Mouse (Mus musculus) lung, postnatal 0 days (tissue): ENCODE measurements around the gene Naa16. TPM values are rescaled to one million over a fixed set of nuclear protein-coding genes. Genes with fewer than 3 reads are reported as not detected.

Experiments used
- ATAC-seq: fragments of 200-750 bp; cut with Nextera tagmentation; 2 replicates; pipeline ENCODE4 v1.8.0; 2017; ENCODE audit warnings: moderate library complexity
- DNase-seq: peaks from one replicate; pipeline ENCODE4 v3.0.0-alpha.2; 2016; ENCODE audit warnings: low spot score
- H3K27ac ChIP-seq: fragments of 300-500 bp; sonication (generic); 2 replicates; pipeline ENCODE4 v1.5.1; 2014; ENCODE audit warnings: antibody characterized with exemption, mild to moderate bottlenecking, low read length, mixed read lengths
- H3K27me3 ChIP-seq: fragments of 300-500 bp; sonication (generic); replicated peaks from 2 replicates; pipeline ENCODE4 v1.6.1; 2014; ENCODE audit warnings: low read length, mixed read lengths; ENCODE audit not compliant: insufficient read depth
- H3K36me3 ChIP-seq: fragments of 300-500 bp; sonication (generic); 2 replicates; pipeline ENCODE4 v1.6.1; 2014; ENCODE audit warnings: low read length, mixed read lengths; ENCODE audit not compliant: insufficient read depth
- H3K4me1 ChIP-seq: fragments of 300-500 bp; sonication (generic); 2 replicates; pipeline ENCODE4 v1.6.1; 2014; ENCODE audit warnings: antibody characterized with exemption, low read depth, low read length, mixed read lengths; ENCODE audit not compliant: insufficient read depth
- H3K4me2 ChIP-seq: fragments of 300-500 bp; sonication (generic); replicated peaks from 2 replicates; pipeline ENCODE4 v1.6.1; 2014; ENCODE audit warnings: low read depth, mild to moderate bottlenecking, low read length, moderate library complexity, mixed read lengths
- H3K4me3 ChIP-seq: fragments of 300-500 bp; sonication (generic); 2 replicates; pipeline ENCODE4 v1.5.1; 2014; ENCODE audit warnings: low read depth, low read length
- H3K9ac ChIP-seq: fragments of 300-500 bp; sonication (generic); replicated peaks from 2 replicates; pipeline ENCODE4 v1.6.1; 2014; ENCODE audit warnings: low read depth, mild to moderate bottlenecking
- H3K9me3 ChIP-seq: fragments of 300-500 bp; sonication (generic); 2 replicates; pipeline ENCODE4 v1.6.1; 2016; ENCODE audit warnings: low read length, mixed read lengths
- CTCF ChIP-seq: IDR thresholded peaks from 2 replicates; pipeline ENCODE4 v1.5.1; 2016; ENCODE audit warnings: antibody characterized with exemption, mild to moderate bottlenecking
- EP300 ChIP-seq: IDR thresholded peaks from 2 replicates; pipeline ENCODE4 v1.6.1; 2016; ENCODE audit warnings: antibody characterized with exemption, mild to moderate bottlenecking, control low read depth
- WGBS: fragments of 180-500 bp; shearing (Covaris S2); extraction: QIAGEN DNeasy Blood & Tissue Kit; methylation state at CpG from one replicate; pipeline ENCODE4 v1.1.7; 2014; 5-methylcytosine and 5-hydroxymethylcytosine counted together
- polyA plus RNA-seq: library from polyadenylated mRNA; unstranded; fragments of >200 nt; fragmentation: Nextera tagmentation; extraction: Ambion mirVana; gene quantifications from 2 replicates; pipeline ENCODE4 v1.2.1, GENCODE M21; 2015

Gene Naa16
- polyA plus RNA-seq, 1 experiment from 2014 or later = 24.0 TPM

DNA sequence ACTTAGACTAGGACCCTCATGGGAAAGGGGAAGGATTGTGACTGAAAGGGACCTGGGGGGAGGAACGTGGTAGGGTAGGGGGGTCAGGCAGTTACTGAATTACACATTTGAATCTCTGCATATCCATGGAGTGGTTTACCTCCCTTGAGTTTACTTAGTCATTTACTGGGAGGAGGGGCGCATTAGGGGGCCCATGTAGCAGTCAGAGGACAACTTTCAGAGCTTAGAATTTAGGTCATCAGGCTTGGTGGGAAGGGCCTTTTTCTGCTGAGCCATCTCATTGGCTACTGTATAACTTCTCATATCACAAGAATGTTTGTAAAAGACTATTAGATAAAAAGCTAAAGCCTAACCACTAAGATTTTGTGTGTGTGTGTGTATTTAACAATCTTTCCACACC lies 20.1 kb upstream of the Naa16 start:
- no peaks in the 10 kb centered on the region for H3K27me3 ChIP-seq
- 0 out of 2 replicates have a peak, but pooled peaks have one; percentile 25 for ATAC-seq
- H3K4me3 ChIP-seq = no peak overlapping the region
- no peak for DNase-seq
- no peak overlapping the region for H3K27ac ChIP-seq
- no peaks in the 10 kb centered on the region for H3K4me1 ChIP-seq
- H3K36me3 ChIP-seq = 0 out of 2 replicates have a peak, but pooled peaks cover 7% of the 10 kb centered on the region
- TF ChIP-seq CTCF (no peak), EP300 (no peak)
- H3K9ac ChIP-seq = no peak overlapping the region
- H3K4me2 ChIP-seq = no peak overlapping the region
- WGBS = 55% methylated on average over 2 of the region's 2 CpGs
- no peaks in the 10 kb centered on the region for H3K9me3 ChIP-seq

DNA sequence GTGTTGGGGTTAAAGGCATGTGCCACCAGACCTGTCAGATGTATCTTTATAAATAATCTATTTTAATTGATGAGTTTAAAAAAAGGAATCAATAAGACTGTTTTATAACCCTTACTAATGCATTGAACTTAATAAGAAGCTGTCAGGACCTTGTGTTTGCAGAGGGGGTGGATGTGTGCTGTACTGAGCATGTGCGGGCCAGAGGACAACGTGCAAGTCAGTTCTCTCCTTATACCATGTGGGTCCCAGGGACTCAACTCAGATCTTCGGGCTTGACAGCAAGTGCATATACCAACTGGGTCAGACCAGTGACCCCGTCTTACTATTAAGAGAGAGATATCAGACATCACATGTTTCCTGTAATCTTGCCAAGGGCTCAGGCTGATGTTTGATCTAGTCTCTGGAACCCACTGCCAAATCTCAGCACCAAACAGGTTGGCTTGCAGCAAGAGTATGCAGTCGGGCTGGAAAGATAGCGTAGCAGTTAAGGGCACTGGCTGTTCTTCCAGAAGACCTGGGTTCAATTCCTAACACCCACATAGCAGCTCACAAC lies 18.8 kb upstream of the Naa16 start:
- Histone ChIP-seq H3K4me3 (no peak overlapping the region), H3K9ac (no peak overlapping the region), H3K9me3 (no peaks in the 10 kb centered on the region), H3K4me2 (no peak overlapping the region), H3K27ac (no peak overlapping the region), H3K27me3 (no peaks in the 10 kb centered on the region), H3K36me3 (0 out of 2 replicates have a peak, but pooled peaks cover 7% of the 10 kb centered on the region), H3K4me1 (no peaks in the 10 kb centered on the region)
- 78% methylated on average over 6 of the region's 6 CpGs for WGBS
- ATAC-seq (no peak), DNase-seq (no peak)
- TF ChIP-seq EP300 (no peak), CTCF (no peak)

DNA sequence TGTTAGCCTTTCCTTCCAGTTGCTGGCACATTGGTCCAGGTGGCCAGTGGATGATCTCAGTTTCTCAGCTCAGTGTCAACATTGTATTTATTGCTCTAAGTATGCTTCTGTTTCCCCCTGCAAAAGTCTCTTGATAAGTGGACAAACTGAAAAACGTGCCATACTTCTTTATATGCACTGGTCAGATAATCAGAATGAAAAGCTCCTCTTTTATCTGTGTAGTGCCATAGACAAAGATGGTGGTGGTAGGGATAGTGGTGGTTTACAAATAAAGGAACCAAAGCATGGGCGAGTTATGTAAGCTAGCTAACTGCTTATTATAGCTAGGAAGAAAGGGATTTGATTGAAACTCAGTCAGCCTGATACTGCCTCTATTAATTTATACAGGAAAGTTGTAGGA lies 17.1 kb upstream of the Naa16 start:
- TF ChIP-seq EP300 = no peak
- no peak for TF ChIP-seq CTCF
- DNase-seq (no peak), ATAC-seq (no peak)
- H3K4me1 ChIP-seq = no peaks in the 10 kb centered on the region
- H3K36me3 ChIP-seq = 0 out of 2 replicates have a peak, but pooled peaks cover 7% of the 10 kb centered on the region
- 76% methylated on average over 2 of the region's 2 CpGs for WGBS
- H3K27ac ChIP-seq = no peak overlapping the region
- H3K4me2 ChIP-seq = no peak overlapping the region
- no peaks in the 10 kb centered on the region for H3K9me3 ChIP-seq
- H3K9ac ChIP-seq = no peak overlapping the region
- H3K4me3 ChIP-seq = no peak overlapping the region
- no peaks in the 10 kb centered on the region for H3K27me3 ChIP-seq

DNA sequence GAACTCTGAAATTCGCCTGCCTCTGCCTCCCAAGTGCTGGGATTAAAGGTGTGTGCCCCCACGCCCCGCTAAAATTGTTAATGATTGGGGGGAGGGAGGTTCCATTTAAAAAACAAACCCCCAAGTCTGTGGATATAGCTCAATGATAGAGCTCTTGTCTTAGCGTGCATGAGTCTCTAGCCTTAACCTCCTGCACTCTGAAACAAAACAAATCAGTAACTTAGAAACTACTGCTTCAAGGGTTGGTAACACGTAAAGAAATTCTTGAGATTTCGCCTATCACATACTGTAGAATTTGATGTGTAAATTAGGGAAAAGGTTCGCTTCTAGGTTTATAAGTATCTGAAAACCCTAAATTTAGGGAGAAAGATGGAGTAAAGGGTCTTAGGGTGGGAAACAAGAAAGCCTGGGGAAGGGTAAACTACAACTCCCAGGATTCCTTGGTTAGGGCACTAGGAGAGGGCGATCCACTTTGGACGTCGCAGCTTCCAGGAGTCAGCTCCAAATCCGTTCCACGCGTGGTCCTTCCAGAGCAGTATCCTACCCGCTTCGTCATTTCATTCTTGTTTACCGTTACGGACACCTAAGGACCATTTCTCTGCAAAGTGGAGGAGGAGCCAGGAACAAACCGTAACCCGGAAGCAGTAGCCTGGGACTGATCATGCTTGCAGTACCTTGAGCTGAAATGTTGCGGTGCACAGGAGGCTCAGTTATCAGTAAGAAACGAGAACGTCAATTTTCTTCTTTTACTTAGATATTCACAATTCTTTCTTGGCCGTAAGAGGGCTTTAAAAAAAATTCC lies 6.9 kb upstream of the Naa16 start, which contains the start of gene Mtrf1:
TSS of gene Mtrf1 (plus strand) at position 452 of the 802 bp plus-strand sequence.
- DNase-seq (peak; percentile 80), ATAC-seq (peak; percentile 90)
- TF ChIP-seq EP300 = peak; percentile 64
- TF ChIP-seq CTCF = peak; percentile 24
- Histone ChIP-seq H3K27ac (peak within 1 kb of the TSS; percentile 85), H3K9me3 (no peaks in the 10 kb centered on the region), H3K36me3 (peaks cover 12% of the 10 kb centered on the region; the same call in 1 of the 2 replicates), H3K4me3 (peak within 1 kb of the TSS; percentile 71), H3K4me2 (peak within 1 kb of the TSS; percentile 55), H3K4me1 (peaks cover 6% of the 10 kb centered on the region; the same call in 1 of the 2 replicates), H3K27me3 (no peaks in the 10 kb centered on the region), H3K9ac (peak within 1 kb of the TSS; percentile 51)
- WGBS = 17% methylated on average over 23 of the region's 23 CpGs

GRCm38 (mm10) chr14:79394564-79394963 lies 4.0 kb upstream of the Naa16 start:
- no peaks in the 10 kb centered on the region for H3K27me3 ChIP-seq
- H3K9ac ChIP-seq = no peak overlapping the region
- H3K36me3 ChIP-seq = no peaks in the 10 kb centered on the region
- H3K4me2 ChIP-seq = no peak overlapping the region
- no peak overlapping the region for H3K27ac ChIP-seq
- H3K4me1 ChIP-seq = peaks cover 6% of the 10 kb centered on the region; the same call in 1 of the 2 replicates
- no peak overlapping the region for H3K4me3 ChIP-seq
- ATAC-seq = no peak
- no peak for TF ChIP-seq EP300
- peak; percentile 77 for TF ChIP-seq CTCF
- DNase-seq = peak; percentile 70
- no peaks in the 10 kb centered on the region for H3K9me3 ChIP-seq

- no peak overlapping the region for H3K27ac ChIP-seq
- no peak overlapping the region for H3K4me3 ChIP-seq
- WGBS = 43% methylated on average over 1 of the region's 1 CpGs
- H3K4me1 ChIP-seq = peaks cover 4% of the 10 kb centered on the region; the same call in 1 of the 2 replicates
- no peak overlapping the region for H3K4me2 ChIP-seq
- DNase-seq (no peak), ATAC-seq (no peak)
- H3K36me3 ChIP-seq = no peaks in the 10 kb centered on the region
- TF ChIP-seq EP300 (no peak), CTCF (no peak)
- H3K27me3 ChIP-seq = no peaks in the 10 kb centered on the region
- no peaks in the 10 kb centered on the region for H3K9me3 ChIP-seq
- no peak overlapping the region for H3K9ac ChIP-seq
Measured at GRCm38 (mm10) chr14:79393289-79393688, 2.7 kb upstream of the Naa16 start.
